Mouse (Mus musculus) cerebellum, postnatal 10 days (tissue): ENCODE results near the gene Zfp507.

ENCODE experiments used
- DNase-seq, 2 experiments: peaks; one replicate each; pipeline ENCODE4 v3.0.0; 2021; ENCODE audit warnings: mixed read lengths in 2 of 2

Zfp507 gene

GRCm38 (mm10) chr7:35733313-35734050 lies 69.3 kb downstream of the Zfp507 start:
- DNase-seq = peak; percentile 85 to 87

DNA sequence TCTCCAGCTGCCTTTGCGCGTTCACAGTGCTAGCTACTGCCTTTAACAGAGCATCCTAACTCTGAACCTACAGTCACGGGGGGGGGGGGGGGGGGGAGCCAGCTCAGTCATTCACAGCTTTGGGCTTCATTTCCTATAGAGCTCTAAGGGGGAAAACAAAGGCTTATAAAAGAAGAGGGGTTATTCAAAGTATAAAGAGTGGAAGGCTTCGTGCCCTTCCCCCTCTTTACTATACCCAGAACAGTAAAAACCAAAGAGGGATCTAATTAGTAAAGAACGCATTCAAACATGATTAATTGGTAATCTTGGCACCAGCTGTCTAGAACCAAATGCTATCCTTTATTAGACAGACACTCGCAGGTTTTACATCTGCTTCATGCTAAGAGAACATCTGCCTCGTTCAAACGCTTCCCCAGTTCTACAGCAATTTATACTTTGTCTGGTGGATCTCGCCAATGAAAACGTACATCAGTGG lies 70.2 kb downstream of the Zfp507 start:
- peak; percentile 29 to 57 for DNase-seq

- no peak for DNase-seq
Measured at GRCm38 (mm10) chr7:35729621-35730031, 73.2 kb downstream of the Zfp507 start.

DNA sequence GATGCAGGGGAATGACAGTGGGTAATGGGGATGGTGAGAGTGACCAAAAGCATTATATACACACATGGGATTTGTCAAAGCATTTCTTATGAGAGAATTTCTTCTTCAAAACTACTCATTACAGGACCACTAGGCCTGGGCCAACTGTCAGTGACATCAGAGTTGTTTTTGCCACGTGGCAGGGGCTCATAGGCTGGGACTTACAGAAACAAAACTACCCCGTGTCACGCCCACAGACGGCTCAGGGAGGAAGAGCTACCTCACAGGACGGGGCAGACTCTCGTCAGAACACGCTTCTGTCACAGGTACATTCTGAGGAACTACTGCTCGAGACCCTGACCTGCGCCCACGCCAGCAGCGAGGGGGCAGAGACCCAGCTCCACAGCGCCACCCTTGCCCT lies 74.4 kb downstream of the Zfp507 start:
- DNase-seq = no peak

DNA sequence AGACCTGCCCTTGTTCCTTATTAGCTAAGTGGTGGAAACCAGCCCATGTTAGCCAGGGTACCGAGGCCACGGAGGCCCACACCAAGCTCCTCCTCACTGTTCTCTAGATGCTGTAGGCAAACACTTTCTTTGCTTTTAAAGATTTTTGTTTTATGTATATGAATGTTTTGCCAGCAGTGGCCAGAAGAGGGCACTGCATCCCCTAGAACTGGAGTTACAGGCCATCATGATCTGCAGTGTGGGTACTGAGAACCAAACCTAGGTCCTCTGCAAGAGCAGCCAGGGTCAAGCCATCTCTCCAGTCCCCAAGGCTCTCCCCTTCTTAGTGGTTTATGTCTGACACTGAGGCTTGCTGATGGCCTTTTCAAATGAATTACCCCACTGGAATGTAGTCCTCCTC lies 79.8 kb downstream of the Zfp507 start:
- no peak for DNase-seq
